Mouse (Mus musculus): ENCODE data around the gene Sipa1l1. TPM values are rescaled to one million over a fixed set of nuclear protein-coding genes. Genes with fewer than 3 reads are reported as not detected.

The Sipa1l1 gene
- total and polyA plus RNA-seq, 3 experiments: 13.6 to 36.7 (median 23.6) TPM

DNA sequence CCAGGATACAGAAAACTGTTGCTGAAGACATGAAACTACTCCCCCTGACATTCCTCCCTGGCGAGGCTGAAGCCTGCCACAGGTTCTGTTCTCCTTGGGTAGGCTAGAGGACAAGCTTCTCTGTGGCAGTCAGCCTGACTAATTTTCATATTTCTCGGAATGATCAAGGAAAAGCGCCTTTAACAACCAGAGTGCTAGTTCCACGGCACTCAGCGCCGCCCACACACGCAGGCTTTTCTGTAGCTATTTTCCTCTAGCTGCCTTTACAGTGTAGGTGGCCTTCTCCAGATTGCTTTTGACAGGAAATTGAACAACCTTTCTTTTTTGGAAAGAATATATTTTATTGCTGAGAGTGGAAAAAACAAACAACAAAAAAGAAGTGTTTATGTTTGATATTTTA, 62.1 kb downstream of the Sipa1l1 start:
- H3K79me2 ChIP-seq (replicated peaks; ENCODE audit: control insufficient read depth, extremely low read depth, insufficient read depth, poor library complexity, severe bottlenecking): no peaks in the 10 kb centered on the region
- H3K36me3 ChIP-seq (replicated peaks in 1 of 2; ENCODE audit: control insufficient read depth in 1 of 2, insufficient read depth in 1 of 2, low read length in 1 of 2): peaks cover 0 to 6% of the 10 kb centered on the region in 2 experiments
- in situ Hi-C loops (cut with MboI; ENCODE audit: low pct_ligation_motif_present, low pct_unique_long_range_greater_than_20kb, low sequenced_read_pairs): no loop called here
- no peak overlapping the region for H3K4me3 ChIP-seq (replicated peaks in 1 of 3; ENCODE audit: low read depth in 2 of 3, low read length in 2 of 3, poor library complexity in 1 of 3)
- H3K27me3 ChIP-seq (replicated peaks): no peaks in the 10 kb centered on the region
- no peak for TF ChIP-seq MEF2A (IDR thresholded peaks at IDR 0.05; ENCODE audit: borderline replicate concordance, low read depth, low read length)
- TF ChIP-seq RCOR1 (conservative IDR thresholded peaks at IDR 0.05; ENCODE audit: low read depth, low read length): no peak
- no peak for TF ChIP-seq MXI1 (IDR thresholded peaks at IDR 0.05; ENCODE audit: low read depth, low read length)
- no peak for TF ChIP-seq EP300 (IDR thresholded peaks at IDR 0.05; ENCODE audit: low read length)
- no peak for TF ChIP-seq MAX (IDR thresholded peaks at IDR 0.05; ENCODE audit: low read length)
- no peak for TF ChIP-seq PAX5 (IDR thresholded peaks at IDR 0.05; ENCODE audit: low read length)
- TF ChIP-seq ZKSCAN1 (IDR thresholded peaks at IDR 0.05; ENCODE audit: borderline replicate concordance, low read depth, low read length): no peak
- no peak for TF ChIP-seq HCFC1 (IDR thresholded peaks at IDR 0.05; ENCODE audit: low read depth, low read length)
- TF ChIP-seq GABPA (IDR thresholded peaks at IDR 0.05; ENCODE audit: insufficient replicate concordance, low read depth, low read length): no peak
- TF ChIP-seq E2F4 (IDR thresholded peaks at IDR 0.05; ENCODE audit: insufficient replicate concordance, low read depth, low read length): no peak
- no peak for TF ChIP-seq ZNF384 (IDR thresholded peaks at IDR 0.05; ENCODE audit: low read depth, low read length)
- no peaks in the 10 kb centered on the region for H3K9me3 ChIP-seq (replicated peaks; ENCODE audit: low read length)
- dilution Hi-C loops (cut with MboI; ENCODE audit: extremely low pct_ligation_motif_present, extremely low pct_unique_long_range_greater_than_20kb, low sequenced_read_pairs): no loop called here
- DNase-seq (ENCODE audit: extremely low read depth): no peak
- H3K4me2 ChIP-seq (ENCODE audit: insufficient read depth, low read depth, poor library complexity, severe bottlenecking): no peak overlapping the region
- H3K27ac ChIP-seq (ENCODE audit: insufficient read depth, low read depth): no peak overlapping the region
- no peak overlapping the region for H3K9ac ChIP-seq (ENCODE audit: insufficient read depth, low read depth)
- peaks cover 10 to 59% of the 10 kb centered on the region in 2 experiments for H3K4me1 ChIP-seq (ENCODE audit: control insufficient read depth in 1 of 2, insufficient read depth in 2 of 2)

DNA sequence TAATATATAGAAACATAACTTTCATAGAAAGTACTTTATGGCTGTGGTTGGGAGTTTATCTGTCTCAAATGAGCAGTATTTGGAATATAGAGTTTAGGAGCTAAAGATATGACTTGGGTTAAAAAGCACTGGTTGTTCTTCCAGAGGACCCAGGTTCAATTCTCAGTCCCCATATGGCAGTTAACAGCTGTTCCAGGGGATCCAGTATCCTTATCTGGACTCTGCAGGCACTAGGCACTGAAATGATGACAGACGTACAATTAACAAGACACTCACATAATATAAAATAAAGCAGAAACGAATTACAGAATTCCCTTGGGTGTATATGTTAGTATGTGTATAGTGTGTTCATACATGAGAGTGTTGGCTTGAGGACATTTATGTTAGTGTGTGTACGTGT, 64.1 kb downstream of the Sipa1l1 start:
- peaks cover under 1 to 14% of the 10 kb centered on the region in 2 experiments for H3K36me3 ChIP-seq (replicated peaks in 1 of 2; ENCODE audit: control insufficient read depth in 1 of 2, insufficient read depth in 1 of 2, low read length in 1 of 2)
- H3K4me1 ChIP-seq (ENCODE audit: control insufficient read depth in 1 of 2, insufficient read depth in 2 of 2): peaks cover 6 to 44% of the 10 kb centered on the region in 2 experiments; a peak in 3 of 4 replicates
- H3K27ac ChIP-seq (ENCODE audit: insufficient read depth, low read depth): no peak overlapping the region
- no peak for DNase-seq (ENCODE audit: extremely low read depth)
- in situ Hi-C loops (cut with MboI; ENCODE audit: low pct_ligation_motif_present, low pct_unique_long_range_greater_than_20kb, low sequenced_read_pairs) (no loop called here), dilution Hi-C loops (cut with MboI; ENCODE audit: extremely low pct_ligation_motif_present, extremely low pct_unique_long_range_greater_than_20kb, low sequenced_read_pairs) (no loop called here)
- H3K79me2 ChIP-seq (replicated peaks; ENCODE audit: control insufficient read depth, extremely low read depth, insufficient read depth, poor library complexity, severe bottlenecking): no peaks in the 10 kb centered on the region
- H3K27me3 ChIP-seq (replicated peaks): no peaks in the 10 kb centered on the region
- no peak overlapping the region for H3K9ac ChIP-seq (ENCODE audit: insufficient read depth, low read depth)
- no peak overlapping the region for H3K4me3 ChIP-seq (replicated peaks in 1 of 3; ENCODE audit: low read depth in 2 of 3, low read length in 2 of 3, poor library complexity in 1 of 3)
- H3K4me2 ChIP-seq (ENCODE audit: insufficient read depth, low read depth, poor library complexity, severe bottlenecking): no peak overlapping the region
- no peak for TF ChIP-seq EP300 (IDR thresholded peaks at IDR 0.05; ENCODE audit: low read length)
- no peak for TF ChIP-seq BHLHE40 (IDR thresholded peaks at IDR 0.05; ENCODE audit: low read depth, low read length)
- TF ChIP-seq IRF4 (IDR thresholded peaks at IDR 0.05; ENCODE audit: low read depth, low read length): no peak
- TF ChIP-seq E2F4 (IDR thresholded peaks at IDR 0.05; ENCODE audit: insufficient replicate concordance, low read depth, low read length): no peak
- TF ChIP-seq POLR2A (IDR thresholded peaks at IDR 0.05; ENCODE audit: low read depth, low read length): no peak
- no peak for TF ChIP-seq RCOR1 (conservative IDR thresholded peaks at IDR 0.05; ENCODE audit: low read depth, low read length)
- TF ChIP-seq HCFC1 (IDR thresholded peaks at IDR 0.05; ENCODE audit: low read depth, low read length): no peak
- no peak for TF ChIP-seq ZKSCAN1 (IDR thresholded peaks at IDR 0.05; ENCODE audit: borderline replicate concordance, low read depth, low read length)
- TF ChIP-seq MAX (IDR thresholded peaks at IDR 0.05; ENCODE audit: low read length): no peak
- no peak for TF ChIP-seq PAX5 (IDR thresholded peaks at IDR 0.05; ENCODE audit: low read length)
- TF ChIP-seq SIN3A (IDR thresholded peaks at IDR 0.05; ENCODE audit: low read length): no peak
- no peak for TF ChIP-seq MXI1 (IDR thresholded peaks at IDR 0.05; ENCODE audit: low read depth, low read length)
- TF ChIP-seq RAD21 (IDR thresholded peaks at IDR 0.05; ENCODE audit: low read depth, low read length): no peak
- no peak for TF ChIP-seq ZC3H11A (IDR thresholded peaks at IDR 0.05; ENCODE audit: low read depth, low read length)
- no peak for TF ChIP-seq CHD2 (IDR thresholded peaks at IDR 0.05; ENCODE audit: low read length)
- TF ChIP-seq MYC (IDR thresholded peaks at IDR 0.05; ENCODE audit: low read depth, low read length): no peak
- no peaks in the 10 kb centered on the region for H3K9me3 ChIP-seq (replicated peaks; ENCODE audit: low read length)
